8 mouse cellular contexts compared by ENCODE assay signal in genomic region chr5:38561426-38562024, GRCm38 (mm10). TPM values are rescaled to one million over a fixed set of nuclear protein-coding genes. Genes with fewer than 3 reads are reported as not detected.
DNase-seq lines count a peak whose midpoint lies in the region; ATAC-seq and TF ChIP-seq lines count a peak whose summit lies in the region.

No protein-coding gene starts in this region.

- H3K36me3 ChIP-seq in heart, embryonic 10.5 days: peaks cover 33% of the 10 kb centered on the region
- peaks cover 31% of the 10 kb centered on the region for H3K36me3 ChIP-seq in kidney, embryonic 15.5 days

- DNase-seq in A20 (ENCODE audit: low read depth, low spot score): peak; percentile 98
- DNase-seq in heart, embryonic 10.5 days (ENCODE audit: low spot score): peak; percentile 98
- peak; percentile 98 for DNase-seq in liver
- DNase-seq in spleen, postnatal 4 days (ENCODE audit: low spot score in 2 of 2): peak; percentile 97 to 99

- peak; percentile 98 for ATAC-seq in kidney, embryonic 15.5 days (replicated peaks; ENCODE audit: low FRiP score)
- peak; percentile 76 for ATAC-seq in monocyte, adult 5-6 weeks (replicated peaks; ENCODE audit: insufficient number of reproducible peaks, low FRiP score, low TSS enrichment, poor library complexity, severe bottlenecking)

- peak overlapping the region; percentile 94 for H3K9ac ChIP-seq in kidney, embryonic 15.5 days

- H3K4me2 ChIP-seq in kidney, embryonic 15.5 days: peak overlapping the region; percentile 83

- peak overlapping the region; percentile 94 for H3K27ac ChIP-seq in bone marrow macrophage, adult 2 months (ENCODE audit: insufficient read depth, low read depth, low read length)
- H3K27ac ChIP-seq in embryonic fibroblast, embryonic 13.5 days (ENCODE audit: insufficient read depth, low read length): peak overlapping the region; percentile 85
- H3K27ac ChIP-seq in heart, embryonic 10.5 days: peak overlapping the region; percentile 99
- peak overlapping the region; percentile 99 for H3K27ac ChIP-seq in kidney, embryonic 15.5 days

- peak overlapping the region; percentile 83 for H3K4me3 ChIP-seq in bone marrow macrophage, adult 2 months (ENCODE audit: insufficient read depth, low read length)
- H3K4me3 ChIP-seq in embryonic fibroblast, embryonic 13.5 days (ENCODE audit: insufficient read depth, low read length): peak overlapping the region; percentile 83
- peak overlapping the region; percentile 96 for H3K4me3 ChIP-seq in heart, embryonic 10.5 days
- H3K4me3 ChIP-seq in kidney, embryonic 15.5 days (replicated peaks): peak overlapping the region; percentile 95

- H3K4me1 ChIP-seq in bone marrow macrophage, adult 2 months (ENCODE audit: control insufficient read depth, insufficient read depth, low read length): peaks cover 19% of the 10 kb centered on the region
- H3K4me1 ChIP-seq in embryonic fibroblast, embryonic 13.5 days (ENCODE audit: control insufficient read depth, insufficient read depth, low read length): peaks cover 20% of the 10 kb centered on the region
- peaks cover 49% of the 10 kb centered on the region for H3K4me1 ChIP-seq in heart, embryonic 10.5 days
- H3K4me1 ChIP-seq in kidney, embryonic 15.5 days: peaks cover 33% of the 10 kb centered on the region

- TF ChIP-seq POLR2A in bone marrow macrophage, adult 2 months (IDR thresholded peaks at IDR 0.05; ENCODE audit: borderline replicate concordance, low read depth, low read length): 0 out of 2 replicates have a peak, but pooled peaks have one; percentile 40
- TF ChIP-seq POLR2A in embryonic fibroblast, embryonic 13.5 days (IDR thresholded peaks at IDR 0.05; ENCODE audit: low read depth, low read length): peak; percentile 86

- WGBS in heart, embryonic 10.5 days: under 1% methylated on average over 78 of the region's 79 CpGs
- WGBS in kidney, embryonic 15.5 days: under 1% methylated on average over 79 of the region's 79 CpGs

- no peaks in the 10 kb centered on the region for H3K9me3 ChIP-seq in heart, embryonic 10.5 days
- H3K9me3 ChIP-seq in kidney, embryonic 15.5 days (replicated peaks): no peaks in the 10 kb centered on the region

- no peaks in the 10 kb centered on the region for H3K27me3 ChIP-seq in heart, embryonic 10.5 days (ENCODE audit: insufficient read depth, poor library complexity, severe bottlenecking)
- no peaks in the 10 kb centered on the region for H3K27me3 ChIP-seq in kidney, embryonic 15.5 days

- no peak for TF ChIP-seq CTCF in bone marrow macrophage, adult 2 months (IDR thresholded peaks at IDR 0.05; ENCODE audit: low read depth, low read length)
- no peak for TF ChIP-seq CTCF in embryonic fibroblast, embryonic 13.5 days (IDR thresholded peaks at IDR 0.05; ENCODE audit: borderline replicate concordance, insufficient read depth, low read length)

RNA-seq across cellular contexts. Expression of gene Wdr1, which starts 1.5 kb away (rescaled TPM):
- polyA plus RNA-seq in bone marrow macrophage, adult 2 months (2012; ENCODE audit: insufficient read depth, insufficient read length, missing spikeins): 210 and 216 TPM in 2 replicates
- polyA plus RNA-seq in embryonic fibroblast, embryonic 13.5 days (2011; ENCODE audit: insufficient read length, low read depth, missing spikeins): 280 and 348 TPM in 2 replicates
- 243 and 286 TPM in 2 replicates for polyA plus RNA-seq in heart, embryonic 10.5 days (2016; fragmentation: Nextera tagmentation; extraction: Ambion mirVana)
- 195 and 206 TPM in 2 replicates for polyA plus RNA-seq in kidney, embryonic 15.5 days (2015; fragmentation: Nextera tagmentation; extraction: Ambion mirVana)
- 370 to 434 TPM (median 393 TPM) in 3 replicates for total RNA-seq in monocyte, adult 5-6 weeks (2017)

RNA-seq across cellular contexts. Expression of gene Slc2a9, which starts 58.6 kb away (rescaled TPM):
- 15.0 and 17.9 TPM in 2 replicates for polyA plus RNA-seq in bone marrow macrophage, adult 2 months (2012; ENCODE audit: insufficient read depth, insufficient read length, missing spikeins)
- polyA plus RNA-seq in embryonic fibroblast, embryonic 13.5 days (2011; ENCODE audit: insufficient read length, low read depth, missing spikeins): 1.8 and 3.1 TPM in 2 replicates
- 0.31 and 0.47 TPM in 2 replicates for polyA plus RNA-seq in heart, embryonic 10.5 days (2016; fragmentation: Nextera tagmentation; extraction: Ambion mirVana)
- polyA plus RNA-seq in kidney, embryonic 15.5 days (2015; fragmentation: Nextera tagmentation; extraction: Ambion mirVana): 1.4 and 1.6 TPM in 2 replicates
- total RNA-seq in monocyte, adult 5-6 weeks (2017): 10.6 to 16.0 TPM (median 11.7 TPM) in 3 replicates

Comparison
In these comparisons a context has a peak if more than half of its experiments do, and no peak if none do; other contexts are left out.
1. Peak in every context shown above with its lines: DNase-seq, ATAC-seq, H3K4me3 ChIP-seq and H3K27ac ChIP-seq.